Mouse (Mus musculus): ENCODE data around the gene 4931409K22Rik. TPM values are rescaled to one million over a fixed set of nuclear protein-coding genes. Genes with fewer than 3 reads are reported as not detected.

The 4931409K22Rik gene
- total and polyA plus RNA-seq, 3 experiments = not detected

DNA sequence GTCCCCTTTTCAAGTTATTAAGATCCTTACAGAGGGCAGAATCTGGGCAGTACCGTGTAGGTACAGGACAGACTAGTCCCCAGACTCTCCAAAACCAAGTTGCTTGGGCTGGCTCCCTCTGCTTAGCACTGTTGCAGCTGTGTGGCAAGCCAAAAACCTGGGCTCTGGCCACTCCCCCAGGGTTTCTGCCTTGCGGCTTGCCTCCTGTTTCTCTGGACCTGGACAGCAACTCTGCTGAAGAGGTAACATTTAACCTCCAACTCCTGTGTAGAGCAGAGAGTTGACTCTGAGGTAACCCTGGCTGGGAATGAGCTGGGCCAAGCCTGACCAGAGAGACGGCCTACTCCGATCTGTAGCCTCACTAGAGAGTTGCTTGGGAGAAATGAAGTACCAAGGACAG, 53.8 kb downstream of the 4931409K22Rik start:
- in situ Hi-C loops (cut with MboI; ENCODE audit: low pct_ligation_motif_present, low pct_unique_long_range_greater_than_20kb, low sequenced_read_pairs) = no loop called here
- Histone ChIP-seq H3K4me3 (replicated peaks in 1 of 3; ENCODE audit: low read depth in 2 of 3, low read length in 2 of 3, poor library complexity in 1 of 3) (no peak overlapping the region), H3K4me2 (ENCODE audit: insufficient read depth, low read depth, poor library complexity, severe bottlenecking) (no peak overlapping the region), H3K9me3 (replicated peaks; ENCODE audit: low read length) (no peaks in the 10 kb centered on the region), H3K9ac (ENCODE audit: insufficient read depth, low read depth) (no peak overlapping the region), H3K79me2 (replicated peaks; ENCODE audit: control insufficient read depth, extremely low read depth, insufficient read depth, poor library complexity, severe bottlenecking) (no peaks in the 10 kb centered on the region), H3K27me3 (replicated peaks) (no peaks in the 10 kb centered on the region), H3K4me1 (ENCODE audit: control insufficient read depth in 1 of 2, insufficient read depth in 2 of 2) (peaks cover 0 to 20% of the 10 kb centered on the region in 2 experiments; a peak in 2 of 4 replicates), H3K36me3 (replicated peaks in 1 of 2; ENCODE audit: control insufficient read depth in 1 of 2, insufficient read depth in 1 of 2, low read length in 1 of 2) (peaks cover 34 to 61% of the 10 kb centered on the region in 2 experiments), H3K27ac (ENCODE audit: insufficient read depth, low read depth) (no peak overlapping the region)
- no peak for TF ChIP-seq MYC (IDR thresholded peaks at IDR 0.05; ENCODE audit: low read depth, low read length)
- no peak for TF ChIP-seq IRF4 (IDR thresholded peaks at IDR 0.05; ENCODE audit: low read depth, low read length)
- no peak for TF ChIP-seq TCF12 (IDR thresholded peaks at IDR 0.05; ENCODE audit: low read depth, low read length)
- no peak for TF ChIP-seq UBTF (IDR thresholded peaks at IDR 0.05; ENCODE audit: low read depth, low read length)
- TF ChIP-seq ETS1 (conservative IDR thresholded peaks at IDR 0.05; ENCODE audit: low read depth, low read length) = no peak
- DNase-seq (ENCODE audit: extremely low read depth) = no peak
- dilution Hi-C loops (cut with MboI; ENCODE audit: extremely low pct_ligation_motif_present, extremely low pct_unique_long_range_greater_than_20kb, low sequenced_read_pairs) = no loop called here

DNA sequence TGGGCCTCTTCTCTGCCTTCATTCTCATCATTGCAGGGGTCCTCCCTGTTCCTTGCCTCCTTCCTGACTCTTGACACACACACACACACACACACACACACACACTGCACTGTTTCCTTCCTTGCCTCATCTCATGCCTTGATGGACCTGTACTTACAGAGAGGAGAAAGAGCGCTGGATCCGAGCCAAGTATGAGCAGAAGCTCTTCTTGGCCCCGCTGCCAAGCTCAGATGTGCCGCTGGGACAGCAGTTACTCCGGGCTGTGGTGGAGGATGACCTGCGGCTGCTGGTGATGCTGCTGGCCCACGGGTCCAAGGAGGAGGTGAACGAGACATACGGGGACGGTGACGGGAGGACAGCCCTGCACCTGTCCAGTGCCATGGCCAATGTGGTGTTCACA, 55.8 kb downstream of the 4931409K22Rik start:
- dilution Hi-C loops (cut with MboI; ENCODE audit: extremely low pct_ligation_motif_present, extremely low pct_unique_long_range_greater_than_20kb, low sequenced_read_pairs) = no loop called here
- no peaks in the 10 kb centered on the region for H3K27me3 ChIP-seq (replicated peaks)

DNA sequence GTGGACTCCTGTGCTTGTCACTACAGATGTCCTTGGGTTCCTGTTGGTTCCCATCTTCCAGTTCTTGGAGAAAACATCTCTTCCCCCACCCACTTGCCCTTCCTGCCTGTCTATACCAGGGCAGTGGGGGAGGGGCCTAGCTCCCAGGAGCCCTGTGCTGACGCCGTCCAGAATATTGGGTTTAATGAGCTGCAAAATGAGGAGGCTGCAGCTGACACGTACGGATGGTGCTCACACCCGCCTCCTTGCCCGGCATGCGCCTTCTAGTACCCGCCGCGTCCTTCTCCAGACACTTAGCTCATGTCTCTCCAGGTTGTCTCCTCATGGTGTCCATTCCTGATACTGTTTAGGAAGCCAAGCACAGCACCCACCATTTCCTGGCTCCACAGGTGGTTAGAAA, 57.5 kb downstream of the 4931409K22Rik start:
- in situ Hi-C loops (cut with MboI; ENCODE audit: low pct_ligation_motif_present, low pct_unique_long_range_greater_than_20kb, low sequenced_read_pairs) (no loop called here), dilution Hi-C loops (cut with MboI; ENCODE audit: extremely low pct_ligation_motif_present, extremely low pct_unique_long_range_greater_than_20kb, low sequenced_read_pairs) (no loop called here)
- Histone ChIP-seq H3K4me3 (replicated peaks in 1 of 3; ENCODE audit: low read depth in 2 of 3, low read length in 2 of 3, poor library complexity in 1 of 3) (no peak overlapping the region), H3K4me2 (ENCODE audit: insufficient read depth, low read depth, poor library complexity, severe bottlenecking) (no peak overlapping the region), H3K79me2 (replicated peaks; ENCODE audit: control insufficient read depth, extremely low read depth, insufficient read depth, poor library complexity, severe bottlenecking) (no peaks in the 10 kb centered on the region), H3K36me3 (replicated peaks in 1 of 2; ENCODE audit: control insufficient read depth in 1 of 2, insufficient read depth in 1 of 2, low read length in 1 of 2) (peaks cover 46 to 96% of the 10 kb centered on the region in 2 experiments), H3K4me1 (ENCODE audit: control insufficient read depth in 1 of 2, insufficient read depth in 2 of 2) (no peaks in the 10 kb centered on the region), H3K27ac (ENCODE audit: insufficient read depth, low read depth) (no peak overlapping the region), H3K27me3 (replicated peaks) (no peaks in the 10 kb centered on the region), H3K9ac (ENCODE audit: insufficient read depth, low read depth) (no peak overlapping the region), H3K9me3 (replicated peaks; ENCODE audit: low read length) (no peaks in the 10 kb centered on the region)
- DNase-seq (ENCODE audit: extremely low read depth) = no peak
- TF ChIP-seq EP300 (IDR thresholded peaks at IDR 0.05; ENCODE audit: low read length) (no peak), USF1 (IDR thresholded peaks at IDR 0.05; ENCODE audit: low read depth, low read length) (no peak), RAD21 (IDR thresholded peaks at IDR 0.05; ENCODE audit: low read depth, low read length) (no peak), NELFE (IDR thresholded peaks at IDR 0.05; ENCODE audit: low read depth, low read length) (no peak), ZC3H11A (IDR thresholded peaks at IDR 0.05; ENCODE audit: low read depth, low read length) (no peak), POLR2A (IDR thresholded peaks at IDR 0.05; ENCODE audit: low read depth, low read length) (no peak), ELF1 (IDR thresholded peaks at IDR 0.05; ENCODE audit: low read depth, low read length) (no peak), NRF1 (IDR thresholded peaks at IDR 0.05; ENCODE audit: low read depth, low read length) (no peak), BHLHE40 (IDR thresholded peaks at IDR 0.05; ENCODE audit: low read depth, low read length) (no peak), PAX5 (IDR thresholded peaks at IDR 0.05; ENCODE audit: low read length) (no peak), ZMIZ1 (IDR thresholded peaks at IDR 0.05; ENCODE audit: low read depth, low read length) (no peak), E2F4 (IDR thresholded peaks at IDR 0.05; ENCODE audit: insufficient replicate concordance, low read depth, low read length) (no peak), JUN (IDR thresholded peaks at IDR 0.05; ENCODE audit: insufficient read depth, low read depth, low read length) (no peak), MXI1 (IDR thresholded peaks at IDR 0.05; ENCODE audit: low read depth, low read length) (no peak)

More for the DNA sequence above, 55.8 kb downstream of the 4931409K22Rik start:
- H3K4me1 ChIP-seq (ENCODE audit: control insufficient read depth in 1 of 2, insufficient read depth in 2 of 2) = peaks cover 0 to 13% of the 10 kb centered on the region in 2 experiments; a peak in 2 of 4 replicates
- no peak overlapping the region for H3K9ac ChIP-seq (ENCODE audit: insufficient read depth, low read depth)
- DNase-seq (ENCODE audit: extremely low read depth) = no peak
- H3K79me2 ChIP-seq (replicated peaks; ENCODE audit: control insufficient read depth, extremely low read depth, insufficient read depth, poor library complexity, severe bottlenecking) = no peaks in the 10 kb centered on the region
- no peak overlapping the region for H3K4me2 ChIP-seq (ENCODE audit: insufficient read depth, low read depth, poor library complexity, severe bottlenecking)
- in situ Hi-C loops (cut with MboI; ENCODE audit: low pct_ligation_motif_present, low pct_unique_long_range_greater_than_20kb, low sequenced_read_pairs) = no loop called here
- no peak overlapping the region for H3K4me3 ChIP-seq (replicated peaks in 1 of 3; ENCODE audit: low read depth in 2 of 3, low read length in 2 of 3, poor library complexity in 1 of 3)
- TF ChIP-seq GABPA (IDR thresholded peaks at IDR 0.05; ENCODE audit: insufficient replicate concordance, low read depth, low read length) (no peak), POLR2A (IDR thresholded peaks at IDR 0.05; ENCODE audit: low read depth, low read length) (no peak), ELF1 (IDR thresholded peaks at IDR 0.05; ENCODE audit: low read depth, low read length) (no peak), POLR2AphosphoS2 (IDR thresholded peaks at IDR 0.05; ENCODE audit: low read depth, low read length) (no peak), ZKSCAN1 (IDR thresholded peaks at IDR 0.05; ENCODE audit: borderline replicate concordance, low read depth, low read length) (no peak), CTCF (conservative IDR thresholded peaks at IDR 0.05 in 1 of 2, IDR thresholded peaks at IDR 0.05 in 1 of 2; ENCODE audit: low read depth in 2 of 2, low read length in 2 of 2) (no peak), JUN (IDR thresholded peaks at IDR 0.05; ENCODE audit: insufficient read depth, low read depth, low read length) (no peak), MAZ (IDR thresholded peaks at IDR 0.05; ENCODE audit: low read depth, low read length) (no peak), MAX (IDR thresholded peaks at IDR 0.05; ENCODE audit: low read length) (no peak), NRF1 (IDR thresholded peaks at IDR 0.05; ENCODE audit: low read depth, low read length) (no peak), ZC3H11A (IDR thresholded peaks at IDR 0.05; ENCODE audit: low read depth, low read length) (no peak), TBP (conservative IDR thresholded peaks at IDR 0.05; ENCODE audit: low read depth, low read length) (no peak), USF1 (IDR thresholded peaks at IDR 0.05; ENCODE audit: low read depth, low read length) (no peak), HCFC1 (IDR thresholded peaks at IDR 0.05; ENCODE audit: low read depth, low read length) (no peak), NELFE (IDR thresholded peaks at IDR 0.05; ENCODE audit: low read depth, low read length) (no peak), IRF4 (IDR thresholded peaks at IDR 0.05; ENCODE audit: low read depth, low read length) (no peak), SMC3 (IDR thresholded peaks at IDR 0.05; ENCODE audit: low read depth, low read length) (no peak), SIN3A (IDR thresholded peaks at IDR 0.05; ENCODE audit: low read length) (no peak)
- peaks cover 38 to 79% of the 10 kb centered on the region in 2 experiments for H3K36me3 ChIP-seq (replicated peaks in 1 of 2; ENCODE audit: control insufficient read depth in 1 of 2, insufficient read depth in 1 of 2, low read length in 1 of 2)
- H3K27ac ChIP-seq (ENCODE audit: insufficient read depth, low read depth) = no peak overlapping the region
- no peaks in the 10 kb centered on the region for H3K9me3 ChIP-seq (replicated peaks; ENCODE audit: low read length)

Data from CH12.LX (cell line).